Mouse (Mus musculus) skeletal muscle tissue, adult 2 months (tissue): ENCODE measurements around the gene Slc7a9.
A peak's percentile ranks its signal among the peaks of the same experiment; 100 is the strongest.

Experiments used
- DNase-seq: peaks from one replicate; pipeline ENCODE4 v3.0.0-alpha.2; 2012; ENCODE audit warnings: low read depth, low spot score

Slc7a9 gene

DNA sequence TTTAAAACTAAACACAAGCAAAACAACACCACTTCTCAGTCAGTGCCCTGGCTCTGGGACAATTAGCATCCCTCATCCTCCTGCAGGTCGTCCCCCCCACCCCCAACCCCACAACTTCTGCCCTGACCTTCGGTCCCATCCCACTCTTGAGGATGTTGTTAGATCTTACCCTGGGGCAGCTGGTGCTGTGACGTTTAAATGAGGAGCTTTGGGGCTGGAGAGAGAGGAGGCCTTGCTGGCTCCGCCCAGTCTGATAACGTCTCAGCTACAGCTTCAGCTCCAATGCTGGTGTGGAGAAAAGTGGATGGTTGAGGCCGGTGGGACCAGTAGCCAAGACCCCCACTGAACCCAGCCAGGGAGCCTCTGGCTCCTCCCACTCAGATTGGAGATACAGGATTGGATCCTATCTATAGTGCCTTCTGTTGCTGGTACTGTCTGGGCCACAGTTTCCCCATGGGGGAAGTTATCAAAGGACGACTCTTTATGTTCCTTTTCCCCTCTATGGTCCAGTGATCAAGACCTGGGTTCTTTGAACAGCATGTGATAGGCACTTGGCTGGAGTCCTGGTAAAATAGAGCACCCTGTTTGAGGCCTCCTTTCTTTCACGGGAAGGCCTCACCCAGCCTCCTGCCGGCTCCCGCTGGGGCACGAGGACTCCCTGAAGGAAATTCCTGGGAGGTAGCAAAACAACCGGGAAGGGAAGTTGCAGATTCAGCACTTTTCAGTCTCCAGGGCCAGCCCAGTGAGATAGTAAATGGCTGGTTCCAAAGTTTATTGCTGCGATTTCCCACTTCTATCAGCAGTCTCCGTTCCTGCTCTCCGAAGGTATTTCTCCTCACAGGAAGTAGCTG is at the start of gene Slc7a9:
Gene Slc7a9 (plus strand): TSS at position 801 of the 851 bp plus-strand sequence.
- DNase-seq = no peak

DNA sequence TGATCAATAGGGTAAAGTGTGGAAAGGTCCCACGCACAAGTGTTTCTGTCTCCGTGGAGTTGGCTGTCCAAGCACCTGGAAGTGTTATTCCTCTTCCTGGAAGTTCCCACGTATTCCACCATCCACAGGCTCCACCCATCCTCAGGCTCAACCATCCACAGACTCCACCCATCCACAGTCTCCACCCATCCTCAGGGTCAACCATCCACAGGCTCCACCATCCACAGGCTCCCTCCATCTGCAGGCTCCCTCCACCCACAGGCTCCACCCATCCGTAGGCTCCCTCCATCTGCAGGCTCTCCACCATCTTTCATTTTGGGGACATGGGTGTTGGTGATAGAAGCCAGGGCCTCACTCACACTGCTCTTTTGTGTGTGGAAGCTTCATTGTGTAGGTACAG is 47.4 kb upstream of the Slc7a9 start:
- DNase-seq = no peak

GRCm38 (mm10) chr7:35415226-35415625 is 33.4 kb upstream of the Slc7a9 start:
- DNase-seq = no peak

GRCm38 (mm10) chr7:35415801-35416653 is 32.6 kb upstream of the Slc7a9 start:
- DNase-seq = no peak

GRCm38 (mm10) chr7:35416654-35416948 is 32.0 kb upstream of the Slc7a9 start:
- DNase-seq = no peak

- DNase-seq = no peak
Observed at GRCm38 (mm10) chr7:35423071-35423470, 25.5 kb upstream of the Slc7a9 start.

DNA sequence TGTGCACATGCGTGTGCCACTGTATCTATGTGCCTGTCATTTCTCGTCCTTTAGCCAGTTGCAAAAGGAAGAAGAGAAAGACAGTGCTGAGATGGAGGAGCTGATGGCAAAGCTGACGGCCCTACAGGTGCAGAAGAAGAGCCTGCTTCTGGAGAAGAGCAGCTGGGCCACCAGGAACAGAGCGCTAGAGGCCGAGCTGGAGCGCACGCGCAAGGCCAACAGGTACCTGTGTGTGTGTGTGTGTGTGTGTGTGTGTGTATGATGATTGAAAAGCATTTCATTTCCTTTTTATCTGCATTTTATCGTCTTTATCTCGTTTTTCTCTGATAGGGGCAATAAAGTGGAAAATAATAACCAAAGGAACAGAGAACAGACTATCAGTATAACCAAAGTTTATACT is 20.4 kb upstream of the Slc7a9 start:
- no peak for DNase-seq

- DNase-seq = no peak
Observed at GRCm38 (mm10) chr7:35435266-35435665, 13.3 kb upstream of the Slc7a9 start.

DNA sequence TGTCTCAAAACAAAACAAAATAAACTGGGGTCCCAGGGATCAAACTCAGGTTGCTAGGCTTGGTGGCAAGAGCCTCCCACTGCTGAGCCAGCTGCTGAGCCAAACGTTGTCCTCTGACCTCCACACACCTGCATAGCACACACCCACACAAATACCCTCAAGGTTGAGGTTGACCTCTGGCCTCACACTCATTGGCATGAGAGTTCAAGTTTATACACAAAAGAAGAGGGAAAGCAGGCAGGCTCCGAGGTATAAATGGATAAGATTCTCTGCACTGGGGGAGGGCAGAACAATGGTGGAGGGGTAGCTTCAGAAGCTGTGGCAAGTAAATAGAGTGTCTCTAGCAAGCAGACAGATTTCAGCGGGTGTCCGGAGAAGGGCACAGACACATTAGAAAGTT is 1.1 kb upstream of the Slc7a9 start:
- no peak for DNase-seq

GRCm38 (mm10) chr7:35448867-35449266 is 271 bp downstream of the Slc7a9 start:
- no peak for DNase-seq

GRCm38 (mm10) chr7:35456091-35456814 is 7.7 kb downstream of the Slc7a9 start:
- no peak for DNase-seq

DNA sequence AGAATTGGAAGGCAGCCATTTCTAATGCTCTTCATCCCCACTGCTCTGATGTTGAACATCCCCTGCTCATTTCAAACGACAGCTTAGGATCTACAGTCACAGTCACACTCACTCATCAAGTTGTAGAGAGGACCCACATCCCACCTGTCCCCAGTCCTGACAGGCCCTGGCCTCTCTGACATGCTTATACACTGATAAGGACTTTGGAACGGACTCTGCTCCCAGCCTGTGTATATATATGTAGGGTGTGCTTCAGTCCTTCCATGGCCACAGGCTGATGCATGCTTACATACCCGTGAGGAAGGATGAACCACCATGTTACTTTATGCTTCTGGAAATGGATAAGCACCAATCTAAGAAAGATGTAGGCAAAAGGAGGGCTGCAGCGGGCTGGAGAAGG is 12.4 kb downstream of the Slc7a9 start:
- DNase-seq = no peak

DNA sequence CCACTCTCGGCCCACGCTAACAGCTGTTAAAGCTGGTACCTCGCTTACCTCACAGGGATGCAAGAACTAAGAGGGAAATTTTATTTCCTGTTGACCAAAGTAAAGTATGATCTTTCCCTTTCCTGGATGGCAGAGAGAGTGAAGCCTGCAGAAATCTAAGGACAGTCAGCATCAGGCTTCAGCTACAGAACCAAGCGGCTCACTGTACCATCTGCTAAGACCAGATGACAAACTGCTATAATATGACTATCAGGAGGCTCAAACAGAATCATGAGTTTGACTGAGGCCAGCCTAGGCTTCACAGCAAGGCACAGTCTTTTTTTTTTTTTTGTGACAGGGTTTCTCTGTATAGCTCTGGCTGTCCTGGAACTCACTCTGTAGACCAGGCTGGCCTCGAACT is 16.4 kb downstream of the Slc7a9 start:
- DNase-seq = no peak

- DNase-seq = no peak
Observed at GRCm38 (mm10) chr7:35467856-35468255, 19.3 kb downstream of the Slc7a9 start.

DNA sequence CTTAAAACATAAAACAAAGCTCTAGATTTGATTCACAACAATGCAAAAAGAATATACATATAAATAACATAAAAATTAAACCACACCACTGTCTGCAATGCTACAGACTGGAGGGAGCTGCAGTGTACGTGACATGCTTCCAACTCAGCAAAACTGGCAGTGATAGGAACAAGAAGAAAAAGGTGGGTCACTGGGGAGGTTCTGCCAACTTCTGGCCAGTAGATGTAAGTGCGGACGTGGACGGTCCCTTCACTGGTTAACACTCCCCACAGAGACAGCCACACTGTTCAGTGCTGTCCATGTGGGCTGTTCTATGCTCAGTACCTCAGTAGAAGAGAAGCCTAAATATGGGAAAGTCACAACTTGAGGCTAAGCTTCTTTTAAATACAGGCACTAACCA is 22.2 kb downstream of the Slc7a9 start:
- no peak for DNase-seq

DNA sequence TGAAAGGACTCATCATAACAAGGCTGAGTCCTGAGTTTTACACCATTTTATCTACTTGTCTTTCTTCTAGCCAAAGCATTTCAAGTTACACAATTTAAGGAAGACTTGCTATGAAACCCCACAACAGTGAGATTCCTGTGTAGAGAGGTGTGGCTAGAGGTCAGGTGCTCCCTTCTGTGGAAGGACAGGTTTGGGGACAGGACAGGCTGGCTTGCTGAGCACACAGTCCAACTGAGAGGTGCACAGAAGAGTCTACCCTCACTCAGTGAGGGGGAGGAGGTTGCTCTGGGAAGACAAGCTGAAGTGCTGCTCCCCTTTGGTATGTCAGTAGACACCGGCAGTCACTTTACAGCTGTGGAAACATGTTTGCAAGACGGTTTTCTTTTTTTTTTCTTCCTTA is 27.9 kb downstream of the Slc7a9 start:
- DNase-seq = no peak

GRCm38 (mm10) chr7:35485126-35485525 is 36.5 kb downstream of the Slc7a9 start:
- no peak for DNase-seq

DNA sequence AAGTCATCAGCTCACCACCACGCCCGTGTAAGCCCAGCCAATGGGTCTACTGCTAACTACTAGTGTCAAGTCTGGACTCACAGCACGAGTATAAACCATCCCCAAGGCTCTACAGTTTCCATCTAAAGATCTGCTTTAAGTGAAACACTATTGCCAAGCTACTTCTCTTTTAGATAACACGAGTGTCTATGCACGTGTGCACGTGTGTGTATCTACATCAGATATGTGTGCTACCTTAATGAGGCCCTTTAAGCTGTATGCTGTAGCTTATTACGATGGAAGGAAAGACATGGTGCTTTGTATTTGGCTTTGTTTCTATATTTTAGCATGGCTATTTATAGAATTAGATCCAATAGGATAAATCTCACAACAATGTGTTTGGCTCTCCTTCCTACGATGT is 38.0 kb downstream of the Slc7a9 start:
- DNase-seq = no peak

DNA sequence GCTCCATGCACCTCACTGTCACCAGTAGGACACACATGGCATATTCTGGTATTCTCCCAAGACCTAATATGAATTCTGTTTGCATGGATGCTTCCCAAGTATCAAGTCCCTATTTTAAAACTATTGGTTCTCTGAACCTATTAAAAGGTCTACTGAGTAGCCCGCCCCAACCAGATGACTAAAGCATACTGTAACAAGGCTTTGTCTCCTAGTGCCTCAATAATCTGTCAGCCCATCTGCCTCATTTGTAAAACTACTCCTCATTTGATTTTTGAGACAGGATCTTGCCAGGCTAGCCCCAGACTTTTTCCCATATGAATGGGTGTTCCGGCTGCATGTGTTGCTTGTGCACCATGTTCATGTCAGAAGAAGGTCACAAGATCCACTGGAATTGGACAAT is 41.6 kb downstream of the Slc7a9 start:
- DNase-seq = no peak

GRCm38 (mm10) chr7:35491005-35491404 is 42.4 kb downstream of the Slc7a9 start:
- no peak for DNase-seq

DNA sequence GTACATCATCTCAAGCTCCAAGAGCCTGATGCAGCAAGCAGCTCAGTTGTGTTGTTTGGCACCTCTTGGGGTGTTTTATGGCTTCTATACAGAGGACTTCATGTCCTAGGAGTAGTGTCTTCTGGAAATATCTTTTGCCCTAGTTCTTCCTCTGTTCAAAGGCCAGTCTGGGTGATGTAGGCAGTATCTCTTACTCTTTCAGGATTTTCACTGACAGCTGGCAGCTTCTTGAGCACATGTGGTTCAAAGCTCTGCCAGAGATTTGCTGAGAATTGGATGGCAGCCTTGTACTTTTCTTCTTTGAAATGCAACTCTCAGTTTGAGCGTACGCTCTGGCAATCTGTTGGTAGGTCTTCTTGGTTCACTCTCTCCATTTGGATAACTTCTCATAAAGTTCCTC is 48.9 kb downstream of the Slc7a9 start:
- DNase-seq = peak; percentile 23

DNA sequence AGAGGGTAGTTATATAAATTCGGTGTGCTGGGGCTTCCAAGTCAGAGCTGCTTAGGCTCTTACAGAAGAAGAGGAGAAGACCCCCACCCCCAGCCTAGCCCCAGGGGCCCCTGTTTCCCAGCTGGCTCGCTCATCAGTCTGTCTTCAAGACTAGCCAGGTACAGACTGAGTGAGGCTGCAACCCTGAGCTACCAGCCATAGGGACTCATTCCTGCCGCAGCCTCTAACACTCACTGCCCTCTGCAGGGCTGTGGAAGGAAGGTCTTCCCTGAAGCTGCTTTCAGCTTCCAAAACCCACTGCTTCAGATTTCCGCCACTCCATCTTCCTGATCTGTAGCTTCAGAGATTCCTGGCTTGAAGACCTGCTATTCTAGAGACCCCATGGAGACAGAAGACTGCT is 53.4 kb downstream of the Slc7a9 start:
- no peak for DNase-seq
